Mouse (Mus musculus) embryonic facial prominence, embryonic 10.5 days (tissue): Measurements from ENCODE around the gene Smagp. TPM values are rescaled to one million over a fixed set of nuclear protein-coding genes. Genes with fewer than 3 reads are reported as not detected.

Experiments used
- DNase-seq: peaks from one replicate; pipeline ENCODE4 v3.0.0-alpha.2; 2017; ENCODE audit warnings: low spot score
- H3K27ac ChIP-seq: fragments of 300-500 bp; sonication (generic); replicated peaks from 2 replicates; pipeline ENCODE4 v1.5.1; 2016; ENCODE audit warnings: mild to moderate bottlenecking
- H3K27me3 ChIP-seq: fragments of 300-500 bp; sonication (generic); replicated peaks from 2 replicates; pipeline ENCODE4 v1.6.1; 2016; ENCODE audit warnings: low read depth, mild to moderate bottlenecking; ENCODE audit not compliant: poor library complexity, severe bottlenecking
- H3K36me3 ChIP-seq: fragments of 300-500 bp; sonication (generic); replicated peaks from 2 replicates; pipeline ENCODE4 v1.6.1; 2016; ENCODE audit warnings: mild to moderate bottlenecking, moderate library complexity
- H3K4me1 ChIP-seq: fragments of 300-500 bp; sonication (generic); 2 replicates; pipeline ENCODE4 v1.6.1; 2016
- H3K4me3 ChIP-seq: fragments of 300-500 bp; sonication (generic); 2 replicates; pipeline ENCODE4 v1.5.1; 2016; ENCODE audit warnings: mild to moderate bottlenecking, moderate library complexity
- H3K9me3 ChIP-seq: fragments of 300-500 bp; sonication (generic); 2 replicates; pipeline ENCODE4 v1.6.1; 2016; ENCODE audit warnings: mild to moderate bottlenecking
- WGBS: fragments of 180-500 bp; shearing (Covaris S2); methylation state at CpG from one replicate; pipeline ENCODE4 v1.1.7; 2016; 5-methylcytosine and 5-hydroxymethylcytosine counted together
- polyA plus RNA-seq: library from polyadenylated mRNA; unstranded; fragments of >200 nt; fragmentation: Nextera tagmentation; extraction: Ambion mirVana; gene quantifications from 2 replicates; pipeline ENCODE4 v1.2.1, GENCODE M21; 2016

The Smagp gene
- polyA plus RNA-seq, 1 experiment from 2014 or later = 7.3 TPM

- 0 out of 2 replicates have a peak, but pooled peaks cover 6% of the 10 kb centered on the region for H3K4me1 ChIP-seq
- no peak overlapping the region for H3K27ac ChIP-seq
- no peak overlapping the region for H3K4me3 ChIP-seq
- H3K9me3 ChIP-seq = no peaks in the 10 kb centered on the region
- no peaks in the 10 kb centered on the region for H3K27me3 ChIP-seq
- no peaks in the 10 kb centered on the region for H3K36me3 ChIP-seq
- no peak for DNase-seq
- WGBS = 86% methylated on average over 9 of the region's 9 CpGs
Observed at GRCm38 (mm10) chr15:100660306-100660705, 23.6 kb upstream of the Smagp start.

DNA sequence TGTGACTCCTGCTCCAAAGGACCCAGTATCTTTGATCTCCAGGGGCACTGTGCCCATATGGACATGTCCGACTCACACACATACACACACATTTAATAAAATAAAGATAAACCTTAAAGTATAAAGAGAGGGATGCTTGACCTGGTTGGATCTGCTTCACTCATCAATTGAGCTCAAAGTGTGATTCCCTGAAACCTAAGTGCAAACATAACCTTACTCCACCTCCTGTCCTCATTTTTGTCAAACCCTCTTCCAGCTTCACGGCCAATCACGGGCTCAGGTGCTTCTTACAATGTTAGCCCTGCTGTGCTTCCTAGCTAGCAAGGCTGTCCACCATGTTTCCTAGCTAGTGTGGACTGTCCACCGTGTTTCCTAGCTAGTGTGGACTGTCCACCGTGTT is 18.5 kb upstream of the Smagp start:
- Histone ChIP-seq H3K4me1 (peaks cover 7% of the 10 kb centered on the region; the same call in 1 of the 2 replicates), H3K27ac (no peak overlapping the region), H3K27me3 (no peaks in the 10 kb centered on the region), H3K4me3 (no peak overlapping the region), H3K36me3 (no peaks in the 10 kb centered on the region), H3K9me3 (no peaks in the 10 kb centered on the region)
- no peak for DNase-seq
- WGBS = 90% methylated on average over 5 of the region's 5 CpGs

DNA sequence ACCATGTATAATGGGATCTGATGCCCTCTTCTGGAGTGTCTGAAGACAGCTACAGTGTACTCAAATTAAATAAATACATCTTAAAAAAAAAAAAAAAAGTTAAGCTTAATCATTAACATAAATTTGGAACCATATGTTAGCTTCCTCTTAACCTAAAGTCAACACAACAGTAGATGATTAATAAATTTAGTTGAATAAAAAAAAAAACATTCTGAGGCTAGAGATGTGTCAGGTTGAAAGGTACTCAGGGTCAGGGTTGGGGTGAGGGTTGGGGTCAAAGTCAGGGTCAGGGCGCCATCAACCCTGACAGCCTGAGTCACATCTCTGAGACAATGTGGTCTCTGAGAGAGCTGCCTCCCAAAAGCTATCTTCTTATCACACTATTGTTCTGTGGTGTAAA is 17.5 kb upstream of the Smagp start:
- Histone ChIP-seq H3K27ac (no peak overlapping the region), H3K27me3 (no peaks in the 10 kb centered on the region), H3K36me3 (no peaks in the 10 kb centered on the region), H3K9me3 (no peaks in the 10 kb centered on the region), H3K4me1 (peaks cover 13% of the 10 kb centered on the region), H3K4me3 (no peak overlapping the region)
- WGBS = 79% methylated on average over 1 of the region's 1 CpGs
- DNase-seq = no peak

GRCm38 (mm10) chr15:100651610-100652009 is 14.9 kb upstream of the Smagp start:
- no peak overlapping the region for H3K4me3 ChIP-seq
- no peak for DNase-seq
- WGBS = 84% methylated on average over 9 of the region's 9 CpGs
- peaks cover 14% of the 10 kb centered on the region for H3K4me1 ChIP-seq
- H3K9me3 ChIP-seq = no peaks in the 10 kb centered on the region
- no peaks in the 10 kb centered on the region for H3K36me3 ChIP-seq
- H3K27ac ChIP-seq = no peak overlapping the region
- H3K27me3 ChIP-seq = no peaks in the 10 kb centered on the region

- H3K36me3 ChIP-seq = no peaks in the 10 kb centered on the region
- no peaks in the 10 kb centered on the region for H3K27me3 ChIP-seq
- no peak overlapping the region for H3K4me3 ChIP-seq
- H3K9me3 ChIP-seq = no peaks in the 10 kb centered on the region
- DNase-seq = no peak
- H3K4me1 ChIP-seq = peaks cover 19% of the 10 kb centered on the region
- 83% methylated on average over 10 of the region's 10 CpGs for WGBS
- no peak overlapping the region for H3K27ac ChIP-seq
Observed at GRCm38 (mm10) chr15:100650111-100650510, 13.4 kb upstream of the Smagp start.

- 78% methylated on average over 6 of the region's 6 CpGs for WGBS
Observed at GRCm38 (mm10) chr15:100646161-100646560, 9.4 kb upstream of the Smagp start.

DNA sequence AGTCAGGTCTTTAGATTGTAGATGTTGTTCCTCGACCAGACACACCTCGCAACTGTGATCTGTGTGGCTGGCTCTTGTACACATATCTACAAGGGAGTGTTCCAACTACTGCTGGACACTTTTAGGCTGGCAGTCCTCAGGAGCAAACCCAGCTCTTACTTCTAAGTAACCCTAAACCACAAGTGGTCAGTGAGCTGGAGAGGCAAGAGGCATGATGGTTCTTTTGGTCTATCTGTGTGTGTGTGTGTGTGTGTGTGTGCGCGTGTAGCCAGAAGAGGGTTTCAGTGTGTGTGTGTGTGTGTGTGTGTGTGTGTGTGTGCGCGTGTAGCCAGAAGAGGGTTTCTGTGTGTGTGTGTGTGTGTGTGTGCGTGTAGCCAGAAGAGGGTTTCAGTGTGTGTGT is 5.7 kb upstream of the Smagp start:
- Histone ChIP-seq H3K27me3 (peaks cover 34% of the 10 kb centered on the region), H3K36me3 (no peaks in the 10 kb centered on the region), H3K9me3 (no peaks in the 10 kb centered on the region), H3K4me3 (no peak overlapping the region), H3K27ac (no peak overlapping the region), H3K4me1 (peaks cover 28% of the 10 kb centered on the region)
- whole genome bisulfite sequencing = 94% methylated on average over 7 of the region's 7 CpGs
- DNase-seq = no peak

More at GRCm38 (mm10) chr15:100646161-100646560, 9.4 kb upstream of the Smagp start:
- no peaks in the 10 kb centered on the region for H3K9me3 ChIP-seq
- H3K4me1 ChIP-seq = peaks cover 21% of the 10 kb centered on the region
- H3K27ac ChIP-seq = no peak overlapping the region
- H3K4me3 ChIP-seq = no peak overlapping the region
- no peak for DNase-seq
- no peaks in the 10 kb centered on the region for H3K36me3 ChIP-seq
- 0 out of 2 replicates have a peak, but pooled peaks cover 5% of the 10 kb centered on the region for H3K27me3 ChIP-seq

DNA sequence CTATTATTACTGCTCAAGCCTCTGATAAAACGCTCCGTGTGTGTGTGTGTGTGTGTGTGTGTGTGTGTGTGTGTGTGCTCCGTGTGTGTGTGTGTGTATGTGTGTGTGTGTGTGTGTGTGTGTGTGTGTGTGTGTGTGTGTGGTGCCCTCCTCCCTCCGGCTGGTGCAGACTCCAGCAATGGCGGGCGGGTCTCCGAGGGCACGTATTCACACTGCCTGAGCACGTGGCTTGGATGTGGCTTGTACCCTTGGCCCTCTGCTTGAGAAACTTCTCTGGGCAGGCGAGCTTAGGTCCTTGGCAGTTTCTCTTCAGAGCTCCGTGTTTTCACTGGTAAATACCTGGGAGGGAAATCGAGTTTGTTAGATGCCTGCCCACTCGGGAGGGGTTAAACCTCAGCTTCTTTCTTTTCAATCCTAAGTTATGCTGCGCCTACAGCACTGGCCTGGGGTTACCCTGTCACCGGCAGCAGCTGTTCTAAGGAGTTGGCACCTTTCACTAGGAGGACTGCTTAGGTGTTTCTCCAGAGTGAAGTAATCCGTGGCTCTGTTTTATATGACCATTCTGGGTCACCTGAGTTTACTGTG is 4.6 kb upstream of the Smagp start:
- no peak for DNase-seq
- Histone ChIP-seq H3K27me3 (peaks cover 45% of the 10 kb centered on the region), H3K36me3 (no peaks in the 10 kb centered on the region), H3K9me3 (no peaks in the 10 kb centered on the region), H3K4me3 (no peak overlapping the region), H3K27ac (no peak overlapping the region), H3K4me1 (peaks cover 38% of the 10 kb centered on the region)
- WGBS = 80% methylated on average over 16 of the region's 16 CpGs

DNA sequence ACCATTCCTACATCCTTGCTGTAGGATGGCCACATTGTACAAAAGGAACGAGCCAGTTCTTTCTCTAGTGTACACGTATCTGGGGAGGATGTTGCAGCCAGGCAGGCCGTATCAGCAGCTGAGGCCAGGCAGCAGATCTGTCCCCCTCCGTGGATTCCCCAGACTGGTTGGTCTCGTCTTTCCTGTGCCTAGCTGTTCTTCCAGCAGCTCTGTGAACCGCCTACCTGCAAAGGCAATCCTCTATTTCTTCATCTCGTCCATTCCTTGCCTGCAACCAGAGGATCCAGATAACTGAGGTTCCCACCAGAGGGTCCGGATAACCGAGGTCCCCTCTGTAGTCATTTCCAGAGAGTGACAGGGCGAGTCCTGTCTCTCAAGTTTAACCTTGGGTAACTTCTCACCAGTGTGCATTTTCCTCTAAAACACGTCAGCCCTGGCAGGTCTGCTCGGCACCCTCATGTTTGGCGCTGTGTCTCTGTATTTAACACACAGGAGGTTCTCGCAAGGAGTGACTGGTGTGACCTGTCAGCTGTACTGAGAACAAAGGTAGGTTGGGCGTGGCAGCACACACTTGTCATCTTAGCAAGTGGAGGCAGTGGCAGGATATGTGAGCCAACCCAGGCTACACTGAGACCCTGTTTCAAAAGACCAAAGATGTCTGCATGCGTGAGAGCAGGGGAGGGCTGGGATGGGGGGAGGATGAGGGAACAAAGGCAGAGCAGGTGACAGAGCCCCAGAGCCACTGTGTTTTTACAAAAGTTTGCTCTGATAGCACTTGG is 3.4 kb upstream of the Smagp start:
- 77% methylated on average over 16 of the region's 16 CpGs for WGBS
- no peak for DNase-seq
- Histone ChIP-seq H3K4me3 (no peak overlapping the region), H3K36me3 (no peaks in the 10 kb centered on the region), H3K4me1 (peaks cover 39% of the 10 kb centered on the region), H3K27me3 (peaks cover 57% of the 10 kb centered on the region), H3K9me3 (no peaks in the 10 kb centered on the region), H3K27ac (no peak overlapping the region; the same call in 1 of the 2 replicates)

DNA sequence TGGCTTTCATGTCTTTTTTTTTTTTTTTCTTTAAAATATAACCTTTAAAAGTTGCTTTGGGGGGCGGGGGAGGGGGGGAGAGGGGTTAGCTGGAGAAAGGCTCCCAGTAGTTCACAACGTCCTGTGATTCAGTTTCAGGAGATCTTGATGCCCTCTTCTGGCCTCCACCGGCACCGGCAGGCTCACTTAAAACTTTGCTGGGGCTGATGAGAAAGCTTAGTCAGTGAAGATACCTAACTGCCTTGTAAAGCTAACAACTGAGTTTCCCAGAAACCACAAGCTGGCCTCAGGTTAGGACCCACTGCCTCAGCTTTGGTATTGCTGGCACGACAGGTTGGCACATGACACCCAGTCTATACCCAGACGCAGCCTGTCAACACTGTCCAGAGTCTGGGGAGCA is 921 bp upstream of the Smagp start:
- 16% methylated on average over 6 of the region's 6 CpGs for WGBS
- Histone ChIP-seq H3K27ac (no peak overlapping the region), H3K9me3 (no peaks in the 10 kb centered on the region), H3K4me1 (peaks cover 35% of the 10 kb centered on the region), H3K36me3 (no peaks in the 10 kb centered on the region), H3K4me3 (no peak overlapping the region), H3K27me3 (peaks cover 77% of the 10 kb centered on the region)
- DNase-seq = peak; percentile 32

- H3K27me3 ChIP-seq = peaks cover 88% of the 10 kb centered on the region
- H3K4me3 ChIP-seq = peak overlapping the region; percentile 65
- no peaks in the 10 kb centered on the region for H3K36me3 ChIP-seq
- H3K9me3 ChIP-seq = no peaks in the 10 kb centered on the region
- WGBS = 3% methylated on average over 38 of the region's 38 CpGs
- DNase-seq = peak; percentile 58
- H3K4me1 ChIP-seq = peaks cover 33% of the 10 kb centered on the region
- H3K27ac ChIP-seq = peak overlapping the region; percentile 54; the same call in 1 of the 2 replicates
Observed at GRCm38 (mm10) chr15:100635851-100636645, 692 bp downstream of the Smagp start.

DNA sequence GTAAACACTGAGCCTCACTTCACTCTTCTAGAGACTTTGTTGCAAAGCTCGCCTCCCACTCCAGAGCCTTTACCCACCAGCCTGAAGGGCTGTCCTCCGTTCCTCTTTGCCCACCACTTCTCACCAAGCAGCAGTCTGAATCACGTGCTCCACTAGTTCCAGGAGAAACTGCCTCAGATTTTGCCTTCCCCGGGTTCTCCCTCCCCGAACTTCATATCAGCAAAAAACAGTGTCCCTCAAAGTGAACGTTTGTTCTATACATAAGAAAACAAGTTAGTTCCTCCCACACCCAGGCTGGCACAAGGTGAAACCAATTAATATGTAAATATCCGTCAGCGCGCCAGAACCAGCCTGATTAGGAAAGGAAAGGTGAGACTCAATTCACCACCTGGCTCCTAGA is 1.5 kb downstream of the Smagp start:
- DNase-seq = peak; percentile 14
- no peaks in the 10 kb centered on the region for H3K9me3 ChIP-seq
- H3K4me1 ChIP-seq = peaks cover 25% of the 10 kb centered on the region
- no peak overlapping the region for H3K27ac ChIP-seq
- H3K4me3 ChIP-seq = no peak overlapping the region
- H3K36me3 ChIP-seq = no peaks in the 10 kb centered on the region
- 11% methylated on average over 9 of the region's 9 CpGs for WGBS
- H3K27me3 ChIP-seq = peaks cover 83% of the 10 kb centered on the region
